Mouse (Mus musculus) embryonic facial prominence, embryonic 13.5 days (tissue): Measurements from ENCODE around the gene Retsat. TPM values are rescaled to one million over a fixed set of nuclear protein-coding genes. Genes with fewer than 3 reads are reported as not detected.

Source experiments
- ATAC-seq: fragments of 200-750 bp; cut with Nextera tagmentation; 2 replicates; pipeline ENCODE4 v1.8.0; 2017; ENCODE audit warnings: low read depth; ENCODE audit not compliant: insufficient number of reproducible peaks, insufficient read depth, low FRiP score, low TSS enrichment
- H3K27ac ChIP-seq: fragments of 300-500 bp; sonication (generic); 2 replicates; pipeline ENCODE4 v1.5.1; 2015; ENCODE audit warnings: moderate library complexity, mild to moderate bottlenecking, inconsistent platforms
- H3K27me3 ChIP-seq: fragments of 300-500 bp; sonication (generic); 2 replicates; pipeline ENCODE4 v1.6.1; 2015; ENCODE audit warnings: mild to moderate bottlenecking, inconsistent platforms
- H3K36me3 ChIP-seq: fragments of 300-500 bp; sonication (generic); 2 replicates; pipeline ENCODE4 v1.6.1; 2015; ENCODE audit warnings: mild to moderate bottlenecking, inconsistent platforms
- H3K4me1 ChIP-seq: fragments of 300-500 bp; sonication (generic); 2 replicates; pipeline ENCODE4 v1.6.1; 2015; ENCODE audit warnings: inconsistent platforms
- H3K4me2 ChIP-seq: fragments of 300-500 bp; sonication (generic); 2 replicates; pipeline ENCODE4 v1.6.1; 2015; ENCODE audit warnings: moderate library complexity, mild to moderate bottlenecking, inconsistent platforms
- H3K4me3 ChIP-seq: fragments of 300-500 bp; sonication (generic); 2 replicates; pipeline ENCODE4 v1.5.1; 2015; ENCODE audit warnings: mild to moderate bottlenecking, inconsistent platforms
- H3K9ac ChIP-seq: fragments of 300-500 bp; sonication (generic); 2 replicates; pipeline ENCODE4 v1.6.1; 2015; ENCODE audit warnings: mild to moderate bottlenecking, inconsistent platforms
- H3K9me3 ChIP-seq: fragments of 300-500 bp; sonication (generic); 2 replicates; pipeline ENCODE4 v1.6.1; 2016; ENCODE audit warnings: inconsistent platforms
- WGBS: fragments of 180-500 bp; shearing (Covaris S2); methylation state at CpG from one replicate; pipeline ENCODE4 v1.1.7; 2015; ENCODE audit warnings: mixed read lengths; 5-methylcytosine and 5-hydroxymethylcytosine counted together
- polyA plus RNA-seq: library from polyadenylated mRNA; unstranded; fragments of >200 nt; fragmentation: Nextera tagmentation; extraction: Ambion mirVana; gene quantifications from 2 replicates; pipeline ENCODE4 v1.2.1, GENCODE M21; 2015

Retsat gene
- polyA plus RNA-seq, 1 experiment from 2014 or later = 12.6 TPM

- 79% methylated on average over 4 of the region's 4 CpGs for WGBS
- Histone ChIP-seq H3K4me3 (no peak overlapping the region), H3K36me3 (peaks cover 71% of the 10 kb centered on the region), H3K27ac (no peak overlapping the region), H3K4me2 (no peak overlapping the region), H3K9me3 (no peaks in the 10 kb centered on the region), H3K9ac (no peak overlapping the region), H3K4me1 (peaks cover 13% of the 10 kb centered on the region), H3K27me3 (no peaks in the 10 kb centered on the region)
- ATAC-seq = no peak
Observed at GRCm38 (mm10) chr6:72610261-72610660, 12.0 kb downstream of the Retsat start.

DNA sequence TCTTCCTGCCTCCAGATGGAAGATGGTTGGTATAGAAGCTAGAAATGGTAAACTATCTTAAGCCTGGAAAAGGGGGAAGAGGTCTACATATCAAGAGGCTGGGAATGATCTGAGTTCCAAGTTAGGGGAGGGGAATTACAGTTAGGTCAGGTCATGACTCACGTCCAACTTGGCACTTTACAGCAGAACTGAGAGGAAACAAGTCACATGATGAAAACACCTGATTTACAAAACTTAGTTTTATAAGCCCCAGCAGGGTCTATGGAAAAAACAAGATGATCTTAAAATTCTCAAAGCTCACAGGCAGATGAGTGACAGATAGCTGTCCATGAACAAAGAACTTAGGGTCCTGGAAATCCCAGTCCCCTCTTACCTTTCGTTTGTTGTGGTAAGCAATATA lies 16.9 kb downstream of the Retsat start:
- H3K4me2 ChIP-seq = peak overlapping the region; percentile 96
- 65% methylated on average over 2 of the region's 2 CpGs for WGBS

GRCm38 (mm10) chr6:72615561-72616375 lies 17.5 kb downstream of the Retsat start:
- no peaks in the 10 kb centered on the region for H3K27me3 ChIP-seq
- WGBS = 25% methylated on average over 25 of the region's 25 CpGs
- H3K4me1 ChIP-seq = peaks cover 26% of the 10 kb centered on the region
- H3K9me3 ChIP-seq = no peaks in the 10 kb centered on the region
- H3K27ac ChIP-seq = 0 out of 2 replicates have a peak overlapping the region, but pooled peaks have one; percentile 89
- ATAC-seq = no peak
- peaks cover 25% of the 10 kb centered on the region for H3K36me3 ChIP-seq
- H3K4me3 ChIP-seq = peak overlapping the region; percentile 79
- peak overlapping the region; percentile 87 for H3K9ac ChIP-seq
- peak overlapping the region; percentile 96 for H3K4me2 ChIP-seq

More for the DNA sequence above, 16.9 kb downstream of the Retsat start:
- Histone ChIP-seq H3K4me3 (peak overlapping the region; percentile 79), H3K27me3 (no peaks in the 10 kb centered on the region), H3K4me1 (peaks cover 26% of the 10 kb centered on the region), H3K9me3 (no peaks in the 10 kb centered on the region), H3K9ac (peak overlapping the region; percentile 87; the same call in 1 of the 2 replicates), H3K27ac (no peak overlapping the region), H3K36me3 (peaks cover 31% of the 10 kb centered on the region)
- ATAC-seq = no peak

DNA sequence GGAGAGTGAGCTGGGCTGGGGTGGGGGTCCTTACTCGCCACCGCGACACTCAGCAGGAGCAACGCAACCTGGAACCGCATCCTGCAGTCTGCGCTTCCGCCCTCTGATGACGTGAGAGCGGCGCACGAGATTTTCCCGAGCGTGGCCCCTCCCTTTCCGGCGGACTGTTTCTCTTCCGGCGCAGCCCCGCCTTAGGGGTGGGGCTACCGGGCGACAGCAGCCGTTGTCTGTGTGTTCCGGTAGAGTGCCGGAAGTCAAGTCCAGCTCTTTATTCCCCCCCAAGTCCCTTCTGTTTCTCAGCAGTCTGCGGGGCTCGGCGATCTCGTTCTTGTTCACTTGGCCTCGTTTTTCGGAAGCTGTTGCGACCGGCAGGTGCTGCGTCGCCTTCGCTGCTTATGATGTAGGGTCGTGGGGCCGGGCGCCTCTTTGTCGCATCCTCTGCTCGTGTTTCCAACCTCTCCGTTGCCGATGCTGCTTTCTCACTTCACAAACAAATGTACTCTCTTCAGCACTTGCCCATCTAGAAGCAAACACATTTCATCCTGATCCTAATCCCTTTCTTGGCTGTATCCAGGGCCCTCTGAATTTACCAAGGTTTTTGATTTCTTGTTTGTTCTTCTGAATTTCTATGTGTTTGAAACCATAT lies 18.5 kb downstream of the Retsat start, which contains the start of gene Tgoln1:
Gene Tgoln1, minus strand, starts transcription at position 358 of the 646 bp plus-strand sequence.
- H3K4me1 ChIP-seq = peaks cover 26% of the 10 kb centered on the region
- no peaks in the 10 kb centered on the region for H3K9me3 ChIP-seq
- whole genome bisulfite sequencing = under 1% methylated on average over 40 of the region's 41 CpGs
- H3K36me3 ChIP-seq = peaks cover 15% of the 10 kb centered on the region
- no peaks in the 10 kb centered on the region for H3K27me3 ChIP-seq
- H3K27ac ChIP-seq = peak within 1 kb of the TSS; percentile 89
- ATAC-seq = peak; percentile 92
- peak within 1 kb of the TSS; percentile 87 for H3K9ac ChIP-seq
- peak within 1 kb of the TSS; percentile 79 for H3K4me3 ChIP-seq
- H3K4me2 ChIP-seq = peak within 1 kb of the TSS; percentile 96

DNA sequence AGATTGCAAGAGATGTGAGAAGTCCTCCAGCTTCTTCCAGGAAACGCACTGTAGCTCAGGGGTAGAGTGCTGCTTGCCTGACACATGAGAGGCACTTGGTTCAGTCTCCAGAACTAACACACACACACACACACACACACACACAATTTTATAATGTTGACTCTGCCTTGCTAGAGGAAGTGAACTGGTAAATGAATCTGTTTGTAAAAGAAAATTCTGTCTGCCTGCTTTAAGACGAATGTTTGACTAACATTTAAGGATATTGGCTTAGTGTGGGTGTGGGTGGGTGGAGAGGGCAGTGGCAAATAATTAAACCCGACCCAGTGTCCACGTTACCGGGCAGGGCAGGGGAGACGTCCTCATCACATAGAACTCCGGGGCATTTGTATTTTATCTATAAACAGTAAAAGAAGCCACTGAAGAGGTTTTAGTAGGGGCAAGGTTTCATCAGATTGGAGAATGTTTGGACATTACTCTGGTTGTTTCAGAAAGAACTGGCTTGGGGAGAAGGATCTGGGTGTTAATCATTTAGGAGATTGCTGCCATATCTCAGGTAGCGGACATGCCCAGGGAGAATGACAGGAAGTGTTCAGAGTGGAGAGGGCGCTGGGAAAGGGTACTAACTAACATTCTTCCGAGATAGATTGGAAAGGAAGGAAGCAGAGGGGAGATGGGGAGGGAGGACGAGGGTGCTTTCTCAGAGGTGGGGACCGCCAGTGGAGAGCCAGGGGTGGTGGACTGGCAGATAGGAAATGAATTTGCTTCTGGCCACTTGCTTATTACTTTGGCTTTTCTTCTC lies 21.7 kb downstream of the Retsat start:
- H3K36me3 ChIP-seq = no peaks in the 10 kb centered on the region
- H3K27ac ChIP-seq = no peak overlapping the region; the same call in 1 of the 2 replicates
- no peak overlapping the region for H3K4me3 ChIP-seq
- no peak overlapping the region for H3K4me2 ChIP-seq
- no peaks in the 10 kb centered on the region for H3K27me3 ChIP-seq
- no peaks in the 10 kb centered on the region for H3K9me3 ChIP-seq
- H3K9ac ChIP-seq = no peak overlapping the region
- ATAC-seq = no peak
- peaks cover 17% of the 10 kb centered on the region for H3K4me1 ChIP-seq
- WGBS = 62% methylated on average over 12 of the region's 12 CpGs

DNA sequence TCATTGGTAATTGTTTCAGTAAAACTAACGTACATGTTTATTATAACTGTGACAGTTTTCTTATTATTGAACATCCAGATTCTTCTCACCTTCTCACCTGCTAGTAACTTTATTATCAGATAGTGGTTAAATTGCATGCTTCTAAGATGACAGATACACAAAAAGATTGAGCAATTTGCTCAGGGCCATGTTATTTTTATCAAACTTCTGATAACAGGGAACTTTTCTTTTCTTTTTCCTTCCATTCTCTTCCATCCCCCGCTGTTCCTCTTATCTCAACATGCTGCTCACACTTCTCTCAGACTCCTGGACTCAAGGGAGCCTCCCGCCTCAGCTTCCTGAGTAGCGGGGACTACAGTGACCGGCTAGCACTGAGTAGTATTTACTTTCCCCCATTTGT lies 22.6 kb downstream of the Retsat start:
- H3K27me3 ChIP-seq = no peaks in the 10 kb centered on the region
- no peak for ATAC-seq
- no peak overlapping the region for H3K9ac ChIP-seq
- no peak overlapping the region for H3K4me2 ChIP-seq
- H3K4me3 ChIP-seq = no peak overlapping the region
- H3K9me3 ChIP-seq = no peaks in the 10 kb centered on the region
- H3K27ac ChIP-seq = no peak overlapping the region
- WGBS = 80% methylated on average over 5 of the region's 5 CpGs
- H3K36me3 ChIP-seq = peaks cover 7% of the 10 kb centered on the region
- peaks cover 7% of the 10 kb centered on the region for H3K4me1 ChIP-seq

DNA sequence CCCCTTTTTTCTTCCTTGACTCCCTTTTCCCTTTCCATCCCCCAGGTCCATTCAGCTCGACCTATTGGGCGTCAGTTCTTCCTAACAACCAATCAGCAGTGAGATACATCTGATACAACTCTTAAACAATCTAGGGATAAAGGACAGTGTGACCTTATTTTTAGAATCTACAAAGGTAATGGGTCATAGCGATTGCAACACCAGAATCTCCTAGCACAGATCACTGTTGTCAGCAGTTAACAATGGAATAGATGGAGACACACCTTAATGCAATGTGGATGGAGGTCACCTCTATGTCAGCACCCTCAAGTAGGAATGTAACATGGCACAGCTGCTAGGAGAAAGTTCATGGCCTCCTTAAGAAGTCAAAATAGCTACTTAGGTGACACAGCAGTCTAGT lies 24.6 kb downstream of the Retsat start:
- H3K36me3 ChIP-seq = peaks cover 27% of the 10 kb centered on the region
- H3K4me3 ChIP-seq = no peak overlapping the region
- H3K4me1 ChIP-seq = no peaks in the 10 kb centered on the region
- H3K4me2 ChIP-seq = no peak overlapping the region
- no peak overlapping the region for H3K9ac ChIP-seq
- no peaks in the 10 kb centered on the region for H3K9me3 ChIP-seq
- 42% methylated on average over 3 of the region's 3 CpGs for WGBS
- H3K27ac ChIP-seq = no peak overlapping the region
- ATAC-seq = no peak
- H3K27me3 ChIP-seq = no peaks in the 10 kb centered on the region

GRCm38 (mm10) chr6:72623661-72624402 lies 25.6 kb downstream of the Retsat start:
- no peak overlapping the region for H3K27ac ChIP-seq
- no peaks in the 10 kb centered on the region for H3K27me3 ChIP-seq
- no peak overlapping the region for H3K4me3 ChIP-seq
- H3K9me3 ChIP-seq = no peaks in the 10 kb centered on the region
- no peaks in the 10 kb centered on the region for H3K4me1 ChIP-seq
- peaks cover 34% of the 10 kb centered on the region for H3K36me3 ChIP-seq
- 91% methylated on average over 8 of the region's 8 CpGs for WGBS
- ATAC-seq = no peak
- H3K9ac ChIP-seq = no peak overlapping the region
- H3K4me2 ChIP-seq = no peak overlapping the region

GRCm38 (mm10) chr6:72626391-72626790 lies 28.1 kb downstream of the Retsat start:
- Histone ChIP-seq H3K9ac (no peak overlapping the region), H3K36me3 (peaks cover 59% of the 10 kb centered on the region), H3K9me3 (no peaks in the 10 kb centered on the region), H3K4me2 (no peak overlapping the region), H3K27ac (no peak overlapping the region), H3K4me1 (no peaks in the 10 kb centered on the region), H3K4me3 (no peak overlapping the region), H3K27me3 (no peaks in the 10 kb centered on the region)
- 87% methylated on average over 7 of the region's 7 CpGs for WGBS
- ATAC-seq = no peak

DNA sequence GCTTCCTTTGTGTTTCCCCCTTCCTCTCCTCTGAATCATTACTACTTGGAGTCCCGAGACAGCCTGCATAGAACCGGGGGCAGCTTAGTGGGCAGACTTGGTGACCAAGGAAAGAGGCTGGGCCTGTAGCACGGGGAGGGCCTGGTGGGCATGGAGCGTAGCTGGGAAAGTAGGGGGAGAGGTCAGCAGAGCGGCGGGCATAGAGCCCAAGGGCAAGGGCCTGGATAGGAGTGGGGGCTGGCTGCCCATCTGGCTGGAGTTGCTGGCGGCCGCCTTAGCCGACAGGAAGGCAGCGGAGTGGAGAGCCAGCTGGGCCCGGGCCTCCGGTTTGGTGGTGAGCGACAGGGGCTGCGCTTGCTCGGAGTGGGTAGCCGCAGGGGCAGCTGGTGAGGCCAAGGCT lies 29.0 kb downstream of the Retsat start:
- H3K36me3 ChIP-seq = peaks cover 68% of the 10 kb centered on the region
- no peaks in the 10 kb centered on the region for H3K4me1 ChIP-seq
- 91% methylated on average over 16 of the region's 16 CpGs for WGBS
- H3K9me3 ChIP-seq = no peaks in the 10 kb centered on the region
- H3K4me3 ChIP-seq = no peak overlapping the region
- no peak overlapping the region for H3K4me2 ChIP-seq
- H3K9ac ChIP-seq = no peak overlapping the region
- ATAC-seq = no peak
- no peak overlapping the region for H3K27ac ChIP-seq
- no peaks in the 10 kb centered on the region for H3K27me3 ChIP-seq

DNA sequence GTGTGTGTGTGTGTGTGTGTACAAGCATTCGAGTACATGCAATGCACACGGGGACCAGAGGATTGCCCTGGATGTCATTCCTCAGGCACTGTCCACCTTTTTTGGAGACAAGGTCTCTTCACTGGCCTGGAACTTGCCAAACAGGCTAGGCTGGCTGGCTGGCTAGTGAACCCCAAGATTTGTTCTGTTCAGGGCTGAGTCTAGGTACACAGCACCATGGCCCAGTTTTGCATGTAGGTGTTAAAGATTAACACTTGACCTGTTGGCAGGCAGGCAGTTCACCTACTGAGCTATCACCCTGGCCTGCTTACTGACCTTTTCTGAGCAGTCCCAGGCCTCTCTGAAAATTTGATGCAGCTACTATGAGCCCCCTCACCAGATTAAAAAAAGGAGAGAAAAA lies 32.1 kb downstream of the Retsat start:
- peaks cover 84% of the 10 kb centered on the region for H3K36me3 ChIP-seq
- 96% methylated on average over 2 of the region's 2 CpGs for WGBS
- H3K27ac ChIP-seq = no peak overlapping the region
- H3K9ac ChIP-seq = no peak overlapping the region
- no peaks in the 10 kb centered on the region for H3K27me3 ChIP-seq
- H3K4me3 ChIP-seq = no peak overlapping the region
- no peak overlapping the region for H3K4me2 ChIP-seq
- H3K9me3 ChIP-seq = no peaks in the 10 kb centered on the region
- H3K4me1 ChIP-seq = no peaks in the 10 kb centered on the region
- no peak for ATAC-seq
